Mouse (Mus musculus): ENCODE measurements at regions not wholly inside any gene's neighbourhood (a gene's known extent, or its start where the extent isn't known, plus 50 kb on each side); places are given as distances from the start of the nearest gene placed in this dataset.

DNA sequence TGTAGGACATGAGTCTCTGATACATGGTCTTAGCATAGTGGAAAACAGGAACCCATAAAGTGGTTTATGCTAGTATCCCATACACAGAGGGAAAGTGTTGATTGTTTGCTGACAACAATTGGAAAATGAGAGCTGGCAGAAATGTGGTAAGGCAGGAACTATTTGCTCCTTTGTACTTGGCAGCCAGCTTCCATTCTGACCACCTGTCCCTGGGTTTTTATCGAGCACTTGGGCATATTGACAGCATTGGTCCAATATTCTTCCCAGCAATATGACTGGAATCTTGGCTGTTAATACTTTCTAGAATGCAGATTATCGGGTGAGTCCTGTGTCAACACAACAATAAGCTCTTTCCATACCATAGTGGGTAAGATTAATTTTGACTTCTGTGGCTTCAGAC lies 67.7 kb downstream of the Sult1c2 start:
- peak; percentile 60 for DNase-seq

GRCm38 (mm10) chr17:53760911-53761310 lies 71.8 kb upstream of the Sgo1 start:
- no peak for DNase-seq

DNA sequence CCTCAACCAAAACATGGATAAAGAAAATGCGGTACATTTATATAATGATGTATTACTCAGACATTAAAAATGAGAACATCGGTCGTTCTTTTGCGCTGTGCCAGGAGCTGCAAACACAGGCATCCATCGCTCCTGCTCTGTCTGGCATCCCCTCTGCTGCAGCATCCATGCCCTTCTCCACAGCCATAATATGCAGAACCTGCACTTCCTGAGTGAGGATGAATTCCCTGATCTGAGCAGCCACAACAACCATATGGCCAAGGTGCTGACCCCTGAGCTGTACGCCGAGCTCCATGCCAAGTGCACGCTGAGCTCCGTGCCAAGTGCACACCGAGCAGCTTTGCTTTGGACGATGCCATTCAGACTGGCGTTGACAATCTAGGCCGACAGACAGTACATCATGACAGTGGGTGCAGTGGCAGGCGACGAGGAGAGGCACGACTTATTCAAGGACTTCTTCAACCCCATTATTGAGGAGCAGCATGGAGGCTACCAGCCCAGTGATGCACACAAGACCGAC lies 56.9 kb upstream of the Sgo1 start:
- peak; percentile 91 for DNase-seq

All from cerebellum, adult 9-11 months (tissue).